Mouse (Mus musculus) embryonic stem cell, embryonic (primary cell): ENCODE measurements around the gene Rps28.

Experiments
- CTCF ChIA-PET, 4 experiments: fragments of 300-600 bp in 2 of 4; fragments of 350-600 bp in 2 of 4; sonication (Branson Sonifier 250); formaldehyde crosslinking; loops; one replicate each; lab custom pipeline; 2022; ENCODE audit warnings: inconsistent platforms in 2 of 4; lab: Charles Lee
- POLR2A ChIA-PET, 4 experiments: fragments of 300-600 bp in 2 of 4; fragments of 350-600 bp in 2 of 4; sonication (Branson Sonifier 250); formaldehyde crosslinking; loops; one replicate each; lab custom pipeline; 2022; ENCODE audit warnings: antibody characterized with exemption in 4 of 4, inconsistent platforms in 1 of 4; lab: Charles Lee

Rps28 gene

DNA sequence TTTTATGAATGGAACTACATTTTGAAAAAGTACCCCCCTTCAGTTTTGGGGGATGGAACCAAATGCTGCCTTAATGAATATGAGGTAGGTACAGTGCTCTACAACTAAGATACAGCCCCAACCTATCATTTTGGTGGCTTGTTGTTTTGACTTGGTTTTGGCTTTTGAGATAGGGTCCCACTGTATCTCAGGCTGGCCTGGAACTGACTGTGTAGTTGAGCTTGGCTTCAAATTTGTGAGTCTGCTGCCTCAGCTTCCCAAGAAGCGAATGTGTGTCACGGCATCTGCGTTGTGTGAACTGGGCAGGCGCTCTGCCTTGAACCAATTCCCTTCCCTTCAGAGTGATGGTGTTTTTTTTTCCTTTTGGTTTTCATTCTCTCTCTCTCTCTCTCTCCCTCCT, 52.7 kb downstream of the Rps28 start:
- ChIA-PET POLR2A (interaction anchor here in 1 of 4 experiments (2.1 kb wide), 1 partner anchor 12 kb away, joined by 11 read pairs; the partner anchor contains the start of gene Rab11b), CTCF (interaction anchor here in 1 of 4 experiments (0.6 kb wide), 1 partner anchor 51 kb away, joined by 3 read pairs; no protein-coding TSS in a partner anchor)
